Mouse (Mus musculus) myocyte (in vitro differentiated cells): ENCODE measurements at regions not wholly inside any gene's neighbourhood (a gene's known extent, or its start where the extent isn't known, plus 50 kb on each side); places are given as distances from the start of the nearest gene placed in this dataset.

ENCODE experiments used
- CEBPB ChIP-seq: IDR thresholded peaks from 2 replicates; pipeline ENCODE4 v1.6.1; 2011; ENCODE audit warnings: mild to moderate bottlenecking, moderate library complexity; ENCODE audit not compliant: poor library complexity, insufficient read depth, severe bottlenecking
- E2F4 ChIP-seq: IDR thresholded peaks from one replicate; pipeline ENCODE4 v1.6.1; 2011; ENCODE audit warnings: mild to moderate bottlenecking, control low read depth, moderate library complexity; ENCODE audit not compliant: insufficient read depth
- POLR2A ChIP-seq: IDR thresholded peaks from one replicate; pipeline ENCODE4 v1.6.1; 2011; ENCODE audit warnings: low read depth, mild to moderate bottlenecking, control low read depth, moderate library complexity; ENCODE audit not compliant: insufficient read length
- POLR2AphosphoS2 ChIP-seq: IDR thresholded peaks from one replicate; pipeline ENCODE4 v1.6.1; 2011; ENCODE audit warnings: low read depth, control low read depth; ENCODE audit not compliant: insufficient read length
- TCF3 ChIP-seq: IDR thresholded peaks from one replicate; pipeline ENCODE4 v1.6.1; 2011; ENCODE audit warnings: low read depth, control low read depth; ENCODE audit not compliant: insufficient read length
- USF1 ChIP-seq: IDR thresholded peaks from one replicate; pipeline ENCODE4 v1.6.1; 2011; ENCODE audit warnings: low read depth, mild to moderate bottlenecking, control low read depth, moderate library complexity

DNA sequence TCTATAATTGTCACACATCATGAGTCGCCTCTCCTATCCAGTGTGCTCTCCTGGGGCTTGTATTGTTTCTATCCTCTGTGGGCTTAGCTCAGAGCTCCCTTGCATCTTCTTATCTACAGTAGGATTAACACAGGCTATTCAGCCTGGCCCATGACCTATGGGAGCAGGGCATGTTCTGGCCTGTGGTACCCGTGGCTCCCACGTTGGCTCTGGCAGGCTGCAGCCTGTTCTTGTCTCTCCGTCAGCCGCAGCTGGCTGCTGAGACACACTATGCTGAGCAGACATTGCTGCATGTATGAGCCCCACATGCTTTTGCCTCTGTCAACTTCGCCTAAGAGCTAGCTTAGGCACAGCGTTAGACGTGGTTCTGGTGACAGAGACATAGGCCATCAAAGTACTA is 58.3 kb upstream of the Mfge8 start:
- TF ChIP-seq POLR2AphosphoS2 (no peak), E2F4 (no peak), USF1 (no peak), CEBPB (no peak), TCF3 (no peak), POLR2A (no peak)
